27 mouse cellular contexts compared by ENCODE assay signal in genomic region chr6:13613671-13614070, GRCm38 (mm10). TPM values are rescaled to one million over a fixed set of nuclear protein-coding genes. Genes with fewer than 3 reads are reported as not detected.
DNase-seq lines count a peak whose midpoint lies in the region; ATAC-seq and TF ChIP-seq lines count a peak whose summit lies in the region.
"Had no signal": no experiment of that assay in that cellular context is flagged by ENCODE, and none has a peak within 500 bp of the region (broad histone marks: within the 10 kb centered on the region; RNA-seq: fewer than 3 reads in every experiment).

No protein-coding gene starts in this region.

- no peaks in the 10 kb centered on the region for H3K4me1 ChIP-seq in embryonic facial prominence, embryonic 14.5 days (ENCODE audit: control insufficient read depth, insufficient read depth, low read length)
- peaks cover 3% of the 10 kb centered on the region; the same call in 1 of the 2 replicates for H3K4me1 ChIP-seq in embryonic facial prominence, embryonic 10.5 days
- no peaks in the 10 kb centered on the region for H3K4me1 ChIP-seq in hindbrain, embryonic 16.5 days (ENCODE audit: control insufficient read depth, insufficient read depth, low read depth, low read length)
- peaks cover 5% of the 10 kb centered on the region; the same call in 1 of the 2 replicates for H3K4me1 ChIP-seq in hindbrain, embryonic 10.5 days (replicated peaks)
- H3K4me1 ChIP-seq in limb, embryonic 13.5 days, result no peaks in the 10 kb centered on the region
- H3K4me1 ChIP-seq in heart, adult 2 months (ENCODE audit: control insufficient read depth, insufficient read depth, low read length), result no peaks in the 10 kb centered on the region
- H3K4me1 ChIP-seq: embryonic facial prominence, embryonic 15.5 days; heart, embryonic 12.5 days; heart, embryonic 15.5 days had no signal

- H3K27ac ChIP-seq in embryonic facial prominence, embryonic 14.5 days (replicated peaks; ENCODE audit: low read depth, low read length), result no peak overlapping the region
- H3K27ac ChIP-seq in embryonic facial prominence, embryonic 10.5 days (replicated peaks), result no peak overlapping the region
- no peak overlapping the region for H3K27ac ChIP-seq in hindbrain, embryonic 16.5 days (ENCODE audit: low read depth, low read length)
- H3K27ac ChIP-seq in hindbrain, embryonic 10.5 days, result no peak overlapping the region
- no peak overlapping the region for H3K27ac ChIP-seq in limb, embryonic 13.5 days
- no peak overlapping the region for H3K27ac ChIP-seq in heart, adult 2 months
- H3K27ac ChIP-seq: embryonic facial prominence, embryonic 15.5 days; gastrocnemius, adult 2 months; heart, embryonic 15.5 days had no signal

- TF ChIP-seq EP300 in heart, adult 2 months (IDR thresholded peaks at IDR 0.05; ENCODE audit: insufficient read depth, low read depth, low read length), result no peak

- TF ChIP-seq POLR2A in heart, adult 2 months (IDR thresholded peaks at IDR 0.05; ENCODE audit: insufficient read depth, low read depth, low read length), result no peak

- H3K27me3 ChIP-seq in embryonic facial prominence, embryonic 14.5 days (replicated peaks; ENCODE audit: control insufficient read depth, insufficient read depth, low read length), result no peaks in the 10 kb centered on the region
- H3K27me3 ChIP-seq in embryonic facial prominence, embryonic 10.5 days (replicated peaks; ENCODE audit: low read depth, poor library complexity, severe bottlenecking), result no peaks in the 10 kb centered on the region
- H3K27me3 ChIP-seq in hindbrain, embryonic 16.5 days (replicated peaks; ENCODE audit: control insufficient read depth, insufficient read depth, low read length), result no peaks in the 10 kb centered on the region
- no peaks in the 10 kb centered on the region for H3K27me3 ChIP-seq in hindbrain, embryonic 10.5 days (ENCODE audit: insufficient read depth, poor library complexity, severe bottlenecking)
- H3K27me3 ChIP-seq in limb, embryonic 13.5 days, result no peaks in the 10 kb centered on the region
- no peaks in the 10 kb centered on the region for H3K27me3 ChIP-seq in heart, adult 2 months (ENCODE audit: control insufficient read depth, insufficient read depth, low read length)
- H3K27me3 ChIP-seq: CH12.LX; embryonic facial prominence, embryonic 15.5 days; heart, embryonic 12.5 days; heart, embryonic 15.5 days; Patski had no signal

- H3K4me2 ChIP-seq in embryonic facial prominence, embryonic 14.5 days (ENCODE audit: low read depth, low read length), result no peak overlapping the region
- no peak overlapping the region for H3K4me2 ChIP-seq in hindbrain, embryonic 16.5 days (ENCODE audit: low read length)
- H3K4me2 ChIP-seq in limb, embryonic 13.5 days (replicated peaks), result no peak overlapping the region
- H3K4me2 ChIP-seq: embryonic facial prominence, embryonic 15.5 days; heart, embryonic 12.5 days; heart, embryonic 15.5 days had no signal

- no peaks in the 10 kb centered on the region for H3K9me3 ChIP-seq in embryonic facial prominence, embryonic 14.5 days (ENCODE audit: control insufficient read depth, low read length)
- no peaks in the 10 kb centered on the region for H3K9me3 ChIP-seq in embryonic facial prominence, embryonic 10.5 days
- H3K9me3 ChIP-seq in hindbrain, embryonic 16.5 days (ENCODE audit: control insufficient read depth, low read length), result no peaks in the 10 kb centered on the region
- no peaks in the 10 kb centered on the region for H3K9me3 ChIP-seq in hindbrain, embryonic 10.5 days
- no peaks in the 10 kb centered on the region for H3K9me3 ChIP-seq in limb, embryonic 13.5 days
- H3K9me3 ChIP-seq: embryonic facial prominence, embryonic 15.5 days; G1E; heart, embryonic 12.5 days; heart, embryonic 15.5 days had no signal

- ATAC-seq in embryonic facial prominence, embryonic 14.5 days (ENCODE audit: low read depth), result 0 out of 2 replicates have a peak, but pooled peaks have one; percentile 42
- peak; percentile 45; the same call in 1 of the 2 replicates for ATAC-seq in hindbrain, embryonic 16.5 days
- ATAC-seq in limb, embryonic 13.5 days (ENCODE audit: low FRiP score, low read depth), result peak; percentile 73
- ATAC-seq: forebrain, embryonic 14.5 days; forebrain, postnatal 0 days; intestine, postnatal 0 days; Patski had no signal

- H3K4me3 ChIP-seq in embryonic facial prominence, embryonic 14.5 days (ENCODE audit: low read depth, low read length), result no peak overlapping the region
- H3K4me3 ChIP-seq in embryonic facial prominence, embryonic 10.5 days, result no peak overlapping the region
- no peak overlapping the region for H3K4me3 ChIP-seq in hindbrain, embryonic 16.5 days (ENCODE audit: low read length)
- H3K4me3 ChIP-seq in hindbrain, embryonic 10.5 days, result no peak overlapping the region
- no peak overlapping the region for H3K4me3 ChIP-seq in limb, embryonic 13.5 days
- H3K4me3 ChIP-seq in heart, adult 2 months, result no peak overlapping the region
- H3K4me3 ChIP-seq: embryonic facial prominence, embryonic 15.5 days; gastrocnemius, adult 2 months; heart, embryonic 12.5 days; heart, embryonic 15.5 days had no signal

- H3K9ac ChIP-seq in embryonic facial prominence, embryonic 14.5 days (ENCODE audit: low read depth, low read length), result no peak overlapping the region
- no peak overlapping the region for H3K9ac ChIP-seq in hindbrain, embryonic 16.5 days (ENCODE audit: low read depth, low read length)
- H3K9ac ChIP-seq in limb, embryonic 13.5 days, result no peak overlapping the region
- H3K9ac ChIP-seq in heart, adult 2 months (ENCODE audit: low read depth, low read length), result no peak overlapping the region
- H3K9ac ChIP-seq: embryonic facial prominence, embryonic 15.5 days; forebrain, postnatal 0 days; heart, embryonic 12.5 days; heart, embryonic 15.5 days had no signal

- peak; percentile 27 for DNase-seq in embryonic facial prominence, embryonic 14.5 days (ENCODE audit: low spot score)
- DNase-seq in embryonic facial prominence, embryonic 10.5 days (ENCODE audit: low spot score), result no peak
- DNase-seq in hindbrain, embryonic 10.5 days (ENCODE audit: low spot score), result no peak
- peak; percentile 56 for DNase-seq in mesoderm, embryonic 11.5 days (ENCODE audit: low read depth, low spot score)
- DNase-seq in heart, adult 2 months, result no peak
- DNase-seq: adrenal gland, postnatal 10 days; adrenal gland, postnatal 36 days; B cell, adult 2 months; cerebellum, adult 18-20 months; cerebellum, adult 9-10 months; cerebellum, postnatal 14 days; forebrain, postnatal 0 days; gastrocnemius, adult 2 months; gastrocnemius, postnatal 14 days; heart, adult 11 months; heart, postnatal 10 days; heart, postnatal 36 days had no signal

- WGBS in embryonic facial prominence, embryonic 14.5 days, result 65% methylated on average over 3 of the region's 3 CpGs
- 80% methylated on average over 3 of the region's 3 CpGs for WGBS in embryonic facial prominence, embryonic 10.5 days
- WGBS in hindbrain, embryonic 16.5 days, result 75% methylated on average over 3 of the region's 3 CpGs
- 83% methylated on average over 3 of the region's 3 CpGs for WGBS in hindbrain, embryonic 10.5 days
- 41% methylated on average over 3 of the region's 3 CpGs for WGBS in limb, embryonic 13.5 days
- WGBS in heart, adult 2 months, result 49% methylated on average over 3 of the region's 3 CpGs

- H3K79me2 ChIP-seq in heart, adult 2 months (replicated peaks; ENCODE audit: control insufficient read depth, insufficient read depth, low read length), result no peaks in the 10 kb centered on the region

- TF ChIP-seq CTCF in heart, adult 2 months (IDR thresholded peaks at IDR 0.05), result no peak

- intact Hi-C loops in heart, adult 2 months (cut with DNase I), result no loop called here

- no peaks in the 10 kb centered on the region for H3K36me3 ChIP-seq in embryonic facial prominence, embryonic 14.5 days (ENCODE audit: control insufficient read depth, insufficient read depth, low read length)
- no peaks in the 10 kb centered on the region for H3K36me3 ChIP-seq in embryonic facial prominence, embryonic 10.5 days (replicated peaks)
- H3K36me3 ChIP-seq in hindbrain, embryonic 16.5 days (ENCODE audit: control insufficient read depth, insufficient read depth, low read length), result no peaks in the 10 kb centered on the region
- no peaks in the 10 kb centered on the region for H3K36me3 ChIP-seq in hindbrain, embryonic 10.5 days
- H3K36me3 ChIP-seq in limb, embryonic 13.5 days, result no peaks in the 10 kb centered on the region
- no peaks in the 10 kb centered on the region for H3K36me3 ChIP-seq in heart, adult 2 months (ENCODE audit: control insufficient read depth, insufficient read depth, low read length)
- H3K36me3 ChIP-seq: embryonic facial prominence, embryonic 15.5 days; G1E; heart, embryonic 12.5 days; heart, embryonic 15.5 days had no signal

RNA-seq across cellular contexts. Expression of gene Tmem168, which starts 5.8 kb away (rescaled TPM):
- polyA plus RNA-seq in embryonic facial prominence, embryonic 14.5 days (2014; fragmentation: Nextera tagmentation; extraction: Ambion mirVana), result 38.4 and 43.3 TPM in 2 replicates
- polyA plus RNA-seq in embryonic facial prominence, embryonic 10.5 days (2016; fragmentation: Nextera tagmentation; extraction: Ambion mirVana), result 28.6 and 31.5 TPM in 2 replicates
- 19.4 and 22.7 TPM in 2 replicates for polyA plus RNA-seq in hindbrain, embryonic 16.5 days (2015; fragmentation: Nextera tagmentation; extraction: Ambion mirVana)
- 29.8 and 32.7 TPM in 2 replicates for polyA plus RNA-seq in hindbrain, embryonic 10.5 days (2016; fragmentation: Nextera tagmentation; extraction: Ambion mirVana)
- 41.7 and 47.0 TPM in 2 replicates for polyA plus RNA-seq in limb, embryonic 13.5 days (2015; fragmentation: Nextera tagmentation; extraction: Ambion mirVana)
- 10 to 100 TPM; 15.6 to 18.3 TPM for total RNA-seq in heart, adult 2 months (2021)
- polyA plus RNA-seq in heart, adult 2 months (2012; rRNA removed), result 5.5 and 11.5 TPM in 2 replicates

Comparison
In these comparisons a context has a peak if more than half of its experiments do, and no peak if none do; other contexts are left out.
1. DNase-seq: peak in embryonic facial prominence, embryonic 14.5 days (single experiment) and mesoderm, embryonic 11.5 days (single experiment); none in embryonic facial prominence, embryonic 10.5 days (single experiment), hindbrain, embryonic 10.5 days (single experiment) and heart, adult 2 months (0 of 2).
2. Peak in every context shown above with its lines, with median percentiles within 50 percentile points of each other: ATAC-seq.